Mouse (Mus musculus): ENCODE measurements around the gene Lamb3. TPM values are rescaled to one million over a fixed set of nuclear protein-coding genes. Genes with fewer than 3 reads are reported as not detected.

The Lamb3 gene
- polyA plus RNA-seq, 1 experiment from 2014 or later: 54.5 TPM

GRCm38 (mm10) chr1:193320398-193320797 is 112.9 kb downstream of the Lamb3 start:
- no peak overlapping the region for H3K27ac ChIP-seq (ENCODE audit: low read length)
- H3K27me3 ChIP-seq (ENCODE audit: control insufficient read depth, insufficient read depth, low read depth, low read length): no peaks in the 10 kb centered on the region
- H3K4me2 ChIP-seq (ENCODE audit: low read depth, low read length): no peak overlapping the region
- H3K9me3 ChIP-seq (ENCODE audit: control insufficient read depth, low read length): no peaks in the 10 kb centered on the region
- H3K4me1 ChIP-seq (replicated peaks; ENCODE audit: control insufficient read depth, insufficient read depth, low read length): peaks cover 7% of the 10 kb centered on the region
- no peaks in the 10 kb centered on the region for H3K36me3 ChIP-seq (ENCODE audit: control insufficient read depth, insufficient read depth, low read length)
- WGBS: 80% methylated on average over 8 of the region's 8 CpGs
- H3K9ac ChIP-seq (ENCODE audit: low read length): no peak overlapping the region
- ATAC-seq (ENCODE audit: low read depth): no peak
- H3K4me3 ChIP-seq (ENCODE audit: low read length): no peak overlapping the region

GRCm38 (mm10) chr1:193323686-193324085 is 116.2 kb downstream of the Lamb3 start:
- Histone ChIP-seq H3K9ac (ENCODE audit: low read length) (no peak overlapping the region), H3K27me3 (ENCODE audit: control insufficient read depth, insufficient read depth, low read depth, low read length) (no peaks in the 10 kb centered on the region), H3K36me3 (ENCODE audit: control insufficient read depth, insufficient read depth, low read length) (no peaks in the 10 kb centered on the region), H3K4me1 (replicated peaks; ENCODE audit: control insufficient read depth, insufficient read depth, low read length) (no peaks in the 10 kb centered on the region; the same call in 1 of the 2 replicates), H3K9me3 (ENCODE audit: control insufficient read depth, low read length) (no peaks in the 10 kb centered on the region), H3K4me2 (ENCODE audit: low read depth, low read length) (no peak overlapping the region), H3K27ac (ENCODE audit: low read length) (no peak overlapping the region), H3K4me3 (ENCODE audit: low read length) (no peak overlapping the region)
- WGBS: 89% methylated on average over 6 of the region's 6 CpGs
- ATAC-seq (ENCODE audit: low read depth): no peak

GRCm38 (mm10) chr1:193324224-193324623 is 116.7 kb downstream of the Lamb3 start:
- no peak overlapping the region for H3K4me3 ChIP-seq (ENCODE audit: low read length)
- no peaks in the 10 kb centered on the region for H3K27me3 ChIP-seq (ENCODE audit: control insufficient read depth, insufficient read depth, low read depth, low read length)
- WGBS: 40% methylated on average over 2 of the region's 2 CpGs
- no peak overlapping the region for H3K27ac ChIP-seq (ENCODE audit: low read length)
- no peaks in the 10 kb centered on the region; the same call in 1 of the 2 replicates for H3K4me1 ChIP-seq (replicated peaks; ENCODE audit: control insufficient read depth, insufficient read depth, low read length)
- H3K9me3 ChIP-seq (ENCODE audit: control insufficient read depth, low read length): no peaks in the 10 kb centered on the region
- ATAC-seq (ENCODE audit: low read depth): no peak
- H3K9ac ChIP-seq (ENCODE audit: low read length): no peak overlapping the region
- no peak overlapping the region for H3K4me2 ChIP-seq (ENCODE audit: low read depth, low read length)
- H3K36me3 ChIP-seq (ENCODE audit: control insufficient read depth, insufficient read depth, low read length): no peaks in the 10 kb centered on the region

- Histone ChIP-seq H3K4me1 (replicated peaks; ENCODE audit: control insufficient read depth, insufficient read depth, low read length) (no peaks in the 10 kb centered on the region; the same call in 1 of the 2 replicates), H3K4me3 (ENCODE audit: low read length) (no peak overlapping the region), H3K9ac (ENCODE audit: low read length) (no peak overlapping the region), H3K27ac (ENCODE audit: low read length) (no peak overlapping the region), H3K27me3 (ENCODE audit: control insufficient read depth, insufficient read depth, low read depth, low read length) (no peaks in the 10 kb centered on the region), H3K36me3 (ENCODE audit: control insufficient read depth, insufficient read depth, low read length) (no peaks in the 10 kb centered on the region), H3K9me3 (ENCODE audit: control insufficient read depth, low read length) (no peaks in the 10 kb centered on the region), H3K4me2 (ENCODE audit: low read depth, low read length) (no peak overlapping the region)
- ATAC-seq (ENCODE audit: low read depth): no peak
- WGBS: 91% methylated on average over 6 of the region's 6 CpGs
Measured at GRCm38 (mm10) chr1:193325891-193326290, 118.4 kb downstream of the Lamb3 start.

- Histone ChIP-seq H3K9ac (ENCODE audit: low read length) (no peak overlapping the region), H3K4me3 (ENCODE audit: low read length) (no peak overlapping the region), H3K4me2 (ENCODE audit: low read depth, low read length) (no peak overlapping the region), H3K9me3 (ENCODE audit: control insufficient read depth, low read length) (no peaks in the 10 kb centered on the region), H3K36me3 (ENCODE audit: control insufficient read depth, insufficient read depth, low read length) (no peaks in the 10 kb centered on the region), H3K27ac (ENCODE audit: low read length) (no peak overlapping the region), H3K4me1 (replicated peaks; ENCODE audit: control insufficient read depth, insufficient read depth, low read length) (no peaks in the 10 kb centered on the region; the same call in 1 of the 2 replicates), H3K27me3 (ENCODE audit: control insufficient read depth, insufficient read depth, low read depth, low read length) (no peaks in the 10 kb centered on the region)
- peak; percentile 27; the same call in 1 of the 2 replicates for ATAC-seq (ENCODE audit: low read depth)
- WGBS: 57% methylated on average over 7 of the region's 7 CpGs
Measured at GRCm38 (mm10) chr1:193326456-193327145, 119.1 kb downstream of the Lamb3 start.

GRCm38 (mm10) chr1:193327216-193327615 is 119.7 kb downstream of the Lamb3 start:
- Histone ChIP-seq H3K4me1 (replicated peaks; ENCODE audit: control insufficient read depth, insufficient read depth, low read length) (no peaks in the 10 kb centered on the region; the same call in 1 of the 2 replicates), H3K36me3 (ENCODE audit: control insufficient read depth, insufficient read depth, low read length) (no peaks in the 10 kb centered on the region), H3K27me3 (ENCODE audit: control insufficient read depth, insufficient read depth, low read depth, low read length) (no peaks in the 10 kb centered on the region), H3K4me2 (ENCODE audit: low read depth, low read length) (no peak overlapping the region), H3K9ac (ENCODE audit: low read length) (no peak overlapping the region), H3K4me3 (ENCODE audit: low read length) (no peak overlapping the region), H3K9me3 (ENCODE audit: control insufficient read depth, low read length) (no peaks in the 10 kb centered on the region), H3K27ac (ENCODE audit: low read length) (no peak overlapping the region)
- 79% methylated on average over 1 of the region's 1 CpGs for WGBS
- ATAC-seq (ENCODE audit: low read depth): no peak

- Histone ChIP-seq H3K4me1 (replicated peaks; ENCODE audit: control insufficient read depth, insufficient read depth, low read length) (no peaks in the 10 kb centered on the region), H3K4me2 (ENCODE audit: low read depth, low read length) (no peak overlapping the region), H3K27me3 (ENCODE audit: control insufficient read depth, insufficient read depth, low read depth, low read length) (no peaks in the 10 kb centered on the region), H3K36me3 (ENCODE audit: control insufficient read depth, insufficient read depth, low read length) (no peaks in the 10 kb centered on the region), H3K27ac (ENCODE audit: low read length) (no peak overlapping the region), H3K9ac (ENCODE audit: low read length) (no peak overlapping the region), H3K9me3 (ENCODE audit: control insufficient read depth, low read length) (no peaks in the 10 kb centered on the region), H3K4me3 (ENCODE audit: low read length) (no peak overlapping the region)
- WGBS: 67% methylated on average over 5 of the region's 5 CpGs
- no peak for ATAC-seq (ENCODE audit: low read depth)
Measured at GRCm38 (mm10) chr1:193327686-193328085, 120.2 kb downstream of the Lamb3 start.

- Histone ChIP-seq H3K4me3 (ENCODE audit: low read length) (no peak overlapping the region), H3K4me1 (replicated peaks; ENCODE audit: control insufficient read depth, insufficient read depth, low read length) (no peaks in the 10 kb centered on the region), H3K36me3 (ENCODE audit: control insufficient read depth, insufficient read depth, low read length) (no peaks in the 10 kb centered on the region), H3K27ac (ENCODE audit: low read length) (no peak overlapping the region), H3K9me3 (ENCODE audit: control insufficient read depth, low read length) (no peaks in the 10 kb centered on the region), H3K27me3 (ENCODE audit: control insufficient read depth, insufficient read depth, low read depth, low read length) (no peaks in the 10 kb centered on the region), H3K4me2 (ENCODE audit: low read depth, low read length) (no peak overlapping the region), H3K9ac (ENCODE audit: low read length) (no peak overlapping the region)
- 74% methylated on average over 9 of the region's 9 CpGs for WGBS
- no peak for ATAC-seq (ENCODE audit: low read depth)
Measured at GRCm38 (mm10) chr1:193329557-193329956, 122.1 kb downstream of the Lamb3 start.

- no peak overlapping the region for H3K9ac ChIP-seq (ENCODE audit: low read length)
Measured at GRCm38 (mm10) chr1:193330172-193330571, 122.7 kb downstream of the Lamb3 start.

More at GRCm38 (mm10) chr1:193330172-193330571, 122.7 kb downstream of the Lamb3 start:
- Histone ChIP-seq H3K4me3 (ENCODE audit: low read length) (no peak overlapping the region), H3K36me3 (ENCODE audit: control insufficient read depth, insufficient read depth, low read length) (no peaks in the 10 kb centered on the region), H3K27ac (ENCODE audit: low read length) (no peak overlapping the region), H3K9me3 (ENCODE audit: control insufficient read depth, low read length) (no peaks in the 10 kb centered on the region), H3K4me1 (replicated peaks; ENCODE audit: control insufficient read depth, insufficient read depth, low read length) (no peaks in the 10 kb centered on the region), H3K4me2 (ENCODE audit: low read depth, low read length) (no peak overlapping the region), H3K27me3 (ENCODE audit: control insufficient read depth, insufficient read depth, low read depth, low read length) (no peaks in the 10 kb centered on the region)
- 45% methylated on average over 10 of the region's 10 CpGs for WGBS
- ATAC-seq (ENCODE audit: low read depth): peak; percentile 63
